Mouse (Mus musculus) heart, postnatal 0 days (tissue): ENCODE data around the gene Dcaf17. TPM values are rescaled to one million over a fixed set of nuclear protein-coding genes. Genes with fewer than 3 reads are reported as not detected.
A peak's percentile ranks its signal among the peaks of the same experiment; 100 is the strongest.

Source experiments
- ATAC-seq: fragments of 200-750 bp; cut with Nextera tagmentation; 2 replicates; pipeline ENCODE4 v1.8.0; 2017; ENCODE audit warnings: low read depth, moderate number of reproducible peaks, moderate library complexity; ENCODE audit not compliant: insufficient read depth
- DNase-seq: peaks from one replicate; pipeline ENCODE4 v3.0.0-alpha.2; 2016; ENCODE audit warnings: low spot score
- H3K27ac ChIP-seq: fragments of 300-500 bp; sonication (generic); 2 replicates; pipeline ENCODE4 v1.5.1; 2014; ENCODE audit warnings: low read depth, mild to moderate bottlenecking
- H3K27me3 ChIP-seq: fragments of 300-500 bp; sonication (generic); 2 replicates; pipeline ENCODE4 v1.6.1; 2014; ENCODE audit warnings: low read length, mixed read lengths; ENCODE audit not compliant: control insufficient read depth, insufficient read depth
- H3K36me3 ChIP-seq: fragments of 300-500 bp; sonication (generic); replicated peaks from 2 replicates; pipeline ENCODE4 v1.6.1; 2014; ENCODE audit warnings: low read length, mixed read lengths; ENCODE audit not compliant: control insufficient read depth, insufficient read depth
- H3K4me1 ChIP-seq: fragments of 300-500 bp; sonication (generic); 2 replicates; pipeline ENCODE4 v1.6.1; 2014; ENCODE audit warnings: antibody characterized with exemption; ENCODE audit not compliant: control insufficient read depth, insufficient read depth
- H3K4me2 ChIP-seq: fragments of 300-500 bp; sonication (generic); 2 replicates; pipeline ENCODE4 v1.6.1; 2014; ENCODE audit warnings: low read depth, mild to moderate bottlenecking, low read length, moderate library complexity
- H3K4me3 ChIP-seq: fragments of 300-500 bp; sonication (generic); 2 replicates; pipeline ENCODE4 v1.5.1; 2014; ENCODE audit warnings: low read depth, low read length
- H3K9ac ChIP-seq: fragments of 300-500 bp; sonication (generic); replicated peaks from 2 replicates; pipeline ENCODE4 v1.6.1; 2014; ENCODE audit warnings: low read depth, low read length, mixed read lengths
- H3K9me3 ChIP-seq: fragments of 300-500 bp; sonication (generic); replicated peaks from 2 replicates; pipeline ENCODE4 v1.6.1; 2016; ENCODE audit warnings: low read length; ENCODE audit not compliant: control insufficient read depth
- CTCF ChIP-seq: IDR thresholded peaks from 2 replicates; pipeline ENCODE4 v1.5.1; 2016; ENCODE audit warnings: antibody characterized with exemption, control low read depth, low read depth
- EP300 ChIP-seq: IDR thresholded peaks from 2 replicates; pipeline ENCODE4 v1.6.1; 2016; ENCODE audit warnings: antibody characterized with exemption, low read depth
- WGBS: fragments of 180-500 bp; shearing (Covaris S2); extraction: QIAGEN DNeasy Blood & Tissue Kit; methylation state at CpG from one replicate; pipeline ENCODE4 v1.1.7; 2014; 5-methylcytosine and 5-hydroxymethylcytosine counted together
- polyA plus RNA-seq: library from polyadenylated mRNA; unstranded; fragments of >200 nt; fragmentation: Nextera tagmentation; extraction: Ambion mirVana; gene quantifications from 2 replicates; pipeline ENCODE4 v1.2.1, GENCODE M21; 2015
- total RNA-seq: library from RNA; depleted of rRNA; stranded (reverse); fragments of >200 nt; gene quantifications from 2 replicates; pipeline ENCODE4 v1.2.3, GENCODE M21; 2014; ENCODE audit warnings: low replicate concordance

Dcaf17 gene
- total and polyA plus RNA-seq, 2 experiments from 2014 or later, result 7.9 to 13.6 TPM

DNA sequence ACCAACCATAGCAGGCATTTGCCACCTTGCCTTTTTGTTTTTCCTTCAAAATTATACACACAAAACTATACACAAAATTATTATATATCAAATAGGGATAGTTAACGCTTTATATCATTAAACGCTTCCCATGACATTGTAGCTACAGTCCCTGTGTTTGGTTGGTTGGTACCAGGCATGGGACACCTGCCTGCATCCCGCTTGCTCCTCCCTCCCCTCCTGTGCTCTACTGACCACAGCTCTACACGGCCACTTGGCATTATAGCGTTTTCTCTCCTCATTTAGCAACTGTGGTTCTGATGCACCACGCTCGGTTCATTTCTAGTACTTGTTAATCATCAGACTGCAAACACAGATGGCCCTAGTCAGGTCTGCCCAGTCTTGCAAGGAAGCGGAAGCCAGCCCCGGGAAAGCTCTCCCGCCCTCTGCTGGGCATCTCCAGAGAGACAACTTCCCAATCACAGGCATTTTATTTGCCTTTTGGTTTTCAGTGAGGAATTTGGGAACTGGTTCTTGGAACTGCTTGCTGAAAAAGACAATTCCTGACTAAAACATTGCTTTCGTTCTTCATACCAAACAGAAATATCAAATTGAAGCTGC is 15.5 kb upstream of the Dcaf17 start:
- TF ChIP-seq EP300 (no peak), CTCF (peak; percentile 84)
- DNase-seq (peak; percentile 83), ATAC-seq (peak; percentile 79)
- H3K27ac ChIP-seq, result no peak overlapping the region
- no peaks in the 10 kb centered on the region for H3K36me3 ChIP-seq
- no peak overlapping the region for H3K9ac ChIP-seq
- H3K27me3 ChIP-seq, result no peaks in the 10 kb centered on the region
- H3K4me1 ChIP-seq, result no peaks in the 10 kb centered on the region
- no peak overlapping the region for H3K4me3 ChIP-seq
- WGBS, result 34% methylated on average over 11 of the region's 11 CpGs
- H3K9me3 ChIP-seq, result no peaks in the 10 kb centered on the region
- H3K4me2 ChIP-seq, result peak overlapping the region; percentile 3; the same call in 1 of the 2 replicates

GRCm38 (mm10) chr2:71046151-71046550 is 9.0 kb upstream of the Dcaf17 start:
- Histone ChIP-seq H3K27ac (peak overlapping the region; percentile 36; the same call in 1 of the 2 replicates), H3K36me3 (no peaks in the 10 kb centered on the region), H3K9me3 (no peaks in the 10 kb centered on the region), H3K4me2 (no peak overlapping the region), H3K9ac (no peak overlapping the region), H3K4me1 (no peaks in the 10 kb centered on the region), H3K27me3 (no peaks in the 10 kb centered on the region), H3K4me3 (no peak overlapping the region)
- ATAC-seq (no peak), DNase-seq (no peak)
- 45% methylated on average over 6 of the region's 6 CpGs for WGBS
- TF ChIP-seq CTCF, result no peak
- TF ChIP-seq EP300, result no peak

GRCm38 (mm10) chr2:71046751-71047320 is 8.3 kb upstream of the Dcaf17 start:
- Histone ChIP-seq H3K36me3 (no peaks in the 10 kb centered on the region), H3K27me3 (no peaks in the 10 kb centered on the region), H3K9me3 (no peaks in the 10 kb centered on the region), H3K4me3 (no peak overlapping the region), H3K4me1 (no peaks in the 10 kb centered on the region), H3K27ac (no peak overlapping the region; the same call in 1 of the 2 replicates), H3K4me2 (no peak overlapping the region), H3K9ac (no peak overlapping the region)
- no peak for ATAC-seq
- no peak for DNase-seq
- 61% methylated on average over 6 of the region's 6 CpGs for WGBS
- TF ChIP-seq CTCF (no peak), EP300 (no peak)

DNA sequence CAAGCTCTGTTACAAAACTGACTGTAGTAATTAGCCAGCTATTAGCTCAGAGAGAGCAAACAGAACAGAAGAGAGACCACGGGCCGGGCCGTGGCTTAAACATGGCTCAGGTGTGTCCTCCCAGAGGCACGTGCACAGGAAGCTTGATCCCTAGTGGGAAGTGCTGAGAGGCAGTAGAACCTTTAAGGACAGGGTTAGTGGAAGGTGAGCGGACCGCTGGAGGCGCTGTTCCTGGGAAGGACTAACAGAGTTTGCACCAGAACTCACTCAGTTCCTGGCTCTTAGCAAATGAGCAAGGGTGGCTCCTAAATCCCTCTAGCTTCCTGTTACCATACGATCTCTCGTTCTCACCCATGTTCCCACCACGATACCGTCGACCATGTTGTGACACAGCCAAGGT is 6.2 kb upstream of the Dcaf17 start:
- no peak overlapping the region for H3K4me3 ChIP-seq
- no peaks in the 10 kb centered on the region for H3K36me3 ChIP-seq
- H3K4me2 ChIP-seq, result no peak overlapping the region
- DNase-seq, result no peak
- no peak overlapping the region for H3K27ac ChIP-seq
- no peak for ATAC-seq
- H3K27me3 ChIP-seq, result no peaks in the 10 kb centered on the region
- 79% methylated on average over 12 of the region's 12 CpGs for WGBS
- no peaks in the 10 kb centered on the region for H3K9me3 ChIP-seq
- peaks cover 2% of the 10 kb centered on the region; the same call in 1 of the 2 replicates for H3K4me1 ChIP-seq
- TF ChIP-seq CTCF (no peak), EP300 (no peak)
- H3K9ac ChIP-seq, result no peak overlapping the region

DNA sequence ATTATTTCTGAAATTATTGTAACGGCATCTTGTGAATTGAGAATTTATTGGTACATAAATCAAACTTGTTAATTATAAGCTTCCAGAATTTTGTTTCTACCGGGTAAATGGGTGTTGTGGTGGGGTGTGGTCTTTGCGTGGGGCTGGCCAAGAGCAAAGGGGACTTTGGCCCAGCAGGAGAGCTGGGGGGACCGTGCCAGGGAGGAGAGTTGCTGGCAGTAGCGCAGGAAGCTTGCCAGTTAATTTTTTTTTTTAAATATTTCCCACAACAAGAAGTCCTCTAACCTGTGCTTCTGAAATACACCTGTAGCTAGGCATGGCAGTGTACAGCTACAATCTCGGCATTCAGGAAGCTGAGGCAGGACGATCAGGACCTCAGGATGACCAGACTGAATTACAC is 4.6 kb upstream of the Dcaf17 start:
- Histone ChIP-seq H3K9ac (no peak overlapping the region), H3K36me3 (no peaks in the 10 kb centered on the region), H3K4me2 (no peak overlapping the region), H3K27ac (no peak overlapping the region), H3K4me1 (peaks cover 8% of the 10 kb centered on the region; the same call in 1 of the 2 replicates), H3K9me3 (no peaks in the 10 kb centered on the region), H3K4me3 (no peak overlapping the region), H3K27me3 (no peaks in the 10 kb centered on the region)
- 87% methylated on average over 7 of the region's 7 CpGs for WGBS
- no peak for ATAC-seq
- no peak for DNase-seq
- TF ChIP-seq CTCF (no peak), EP300 (no peak)
